Mouse (Mus musculus): ENCODE measurements at regions not wholly inside any gene's neighbourhood (a gene's known extent, or its start where the extent isn't known, plus 50 kb on each side); places are given as distances from the start of the nearest gene placed in this dataset.

DNA sequence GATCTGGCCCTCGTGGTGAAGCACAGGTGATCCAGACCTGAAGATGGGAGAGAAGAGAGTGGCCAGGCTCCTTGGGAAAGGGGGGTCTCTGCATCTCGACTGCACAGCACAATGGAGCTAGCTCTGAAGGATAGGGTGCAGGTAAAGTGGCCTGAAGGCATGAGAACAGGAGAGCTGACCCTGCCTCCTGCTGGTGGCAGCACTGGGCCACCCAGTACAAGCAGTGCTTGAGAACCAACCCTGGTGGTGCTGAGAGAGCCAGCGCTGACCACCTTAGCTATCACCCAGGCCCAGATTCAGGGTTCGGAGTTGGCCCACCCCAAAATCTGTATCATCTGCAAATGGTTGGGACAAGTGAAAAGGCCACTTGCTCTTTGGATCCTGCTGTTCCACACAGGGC lies 66.2 kb downstream of the A730009L09Rik start:
- no peak for DNase-seq

DNA sequence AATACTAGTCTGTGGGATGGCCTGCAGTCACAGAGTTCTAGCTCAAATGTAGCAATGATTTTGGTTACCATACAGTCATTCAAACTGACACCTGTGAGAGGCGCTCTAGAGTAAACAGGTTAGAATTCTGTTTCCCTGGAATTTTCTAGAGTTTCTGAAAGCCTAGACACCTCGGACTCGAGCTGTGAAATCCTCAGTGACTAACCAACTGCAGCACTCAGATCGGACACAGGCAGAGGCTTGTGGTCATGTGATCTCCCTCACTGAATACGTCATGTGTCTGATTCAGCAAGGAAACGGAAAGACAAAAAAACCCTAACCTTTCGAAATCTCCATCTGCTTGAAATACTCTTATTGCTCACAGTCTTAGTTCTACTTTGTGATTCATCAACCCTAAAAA lies 68.4 kb downstream of the A730009L09Rik start:
- DNase-seq, result no peak

DNA sequence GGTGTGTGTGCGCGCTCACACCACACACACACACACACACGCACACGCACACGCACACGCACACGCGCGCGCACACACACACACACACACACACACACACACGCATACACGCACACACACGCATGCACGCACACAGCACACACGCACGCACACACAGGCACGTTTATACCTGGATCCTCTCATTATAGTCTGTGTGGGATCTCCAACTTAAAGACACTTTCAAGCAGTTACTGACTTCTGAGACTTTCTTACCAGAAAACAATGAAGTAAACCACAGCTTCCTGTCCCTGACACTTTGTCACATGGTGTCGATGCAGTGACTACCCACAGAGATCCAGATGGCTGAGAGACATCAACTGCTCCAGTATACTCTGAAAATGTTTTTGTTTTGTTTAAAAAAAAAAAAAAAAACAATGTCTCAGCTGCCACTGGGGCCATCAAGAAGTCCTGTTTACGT lies 68.9 kb downstream of the A730009L09Rik start:
- DNase-seq, result no peak

DNA sequence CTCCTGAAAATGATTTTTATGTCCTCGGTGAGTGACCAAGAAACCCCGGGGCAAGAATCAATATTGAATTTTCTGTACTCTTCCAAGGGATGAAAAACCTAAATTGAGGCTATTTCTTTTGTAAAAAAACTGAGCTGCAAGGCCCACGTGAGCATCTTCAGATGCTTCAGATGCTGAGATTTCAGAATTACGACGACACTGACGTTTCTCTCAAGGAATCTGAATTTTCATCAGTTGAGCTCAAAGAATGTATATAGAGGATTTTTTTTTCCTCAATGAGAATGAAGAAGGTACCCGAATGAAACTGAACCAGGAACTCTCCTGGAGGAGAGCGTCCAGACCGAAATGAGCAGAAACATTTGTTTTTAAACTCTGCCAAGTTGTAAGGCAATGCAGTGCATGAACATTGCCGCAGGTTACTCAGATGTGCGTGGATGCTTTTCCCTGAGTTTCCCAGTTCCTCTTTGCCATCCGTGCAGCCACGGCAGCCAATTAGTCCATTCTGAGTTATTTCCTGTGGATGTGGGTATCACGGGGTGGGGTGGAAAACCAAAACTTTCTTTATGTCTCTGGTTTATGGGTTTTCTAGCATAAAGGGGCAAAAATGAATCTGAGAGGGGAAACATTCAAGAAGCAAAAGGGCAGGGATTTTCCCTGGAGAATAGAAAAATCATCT lies 69.9 kb downstream of the A730009L09Rik start:
- DNase-seq, result no peak

DNA sequence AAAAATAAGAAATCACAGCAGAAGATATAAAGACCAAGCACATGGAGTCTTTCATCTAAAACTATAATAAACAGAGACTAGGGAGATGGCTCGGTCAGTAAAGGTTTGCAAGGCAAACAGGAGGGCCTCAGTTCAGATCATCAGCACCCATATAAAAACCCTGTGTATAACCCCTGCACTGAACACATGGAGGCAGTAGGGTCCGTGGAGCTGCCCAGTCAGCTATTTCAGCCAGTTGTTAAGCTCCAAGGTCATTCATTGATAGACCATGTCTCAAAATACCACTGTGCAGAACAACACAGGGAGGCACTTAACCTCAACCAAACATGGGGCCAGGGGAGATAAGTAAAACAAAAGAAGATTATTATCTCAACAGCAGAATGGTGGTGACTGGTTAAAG lies 78.1 kb downstream of the A730009L09Rik start:
- DNase-seq, result no peak

DNA sequence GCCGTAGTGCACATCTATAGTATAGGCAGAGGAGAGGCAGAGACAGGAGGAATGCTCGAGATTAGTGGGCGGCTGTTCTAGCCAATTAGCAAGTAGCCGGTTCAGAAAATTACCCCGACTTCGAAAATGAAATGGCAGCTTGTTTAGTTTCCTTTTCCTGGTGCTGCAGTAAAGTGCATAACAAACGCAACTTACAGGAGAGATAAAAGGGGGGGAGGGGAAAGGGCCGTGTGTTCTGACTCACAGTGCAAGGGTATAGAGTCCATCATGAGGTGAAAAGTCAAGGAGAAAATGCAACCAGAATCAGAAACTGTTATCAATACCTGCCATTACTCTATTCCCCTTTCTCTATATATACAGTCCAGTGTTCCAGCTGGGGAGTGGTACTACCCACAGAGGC lies 88.0 kb downstream of the A730009L09Rik start:
- no peak for DNase-seq

DNA sequence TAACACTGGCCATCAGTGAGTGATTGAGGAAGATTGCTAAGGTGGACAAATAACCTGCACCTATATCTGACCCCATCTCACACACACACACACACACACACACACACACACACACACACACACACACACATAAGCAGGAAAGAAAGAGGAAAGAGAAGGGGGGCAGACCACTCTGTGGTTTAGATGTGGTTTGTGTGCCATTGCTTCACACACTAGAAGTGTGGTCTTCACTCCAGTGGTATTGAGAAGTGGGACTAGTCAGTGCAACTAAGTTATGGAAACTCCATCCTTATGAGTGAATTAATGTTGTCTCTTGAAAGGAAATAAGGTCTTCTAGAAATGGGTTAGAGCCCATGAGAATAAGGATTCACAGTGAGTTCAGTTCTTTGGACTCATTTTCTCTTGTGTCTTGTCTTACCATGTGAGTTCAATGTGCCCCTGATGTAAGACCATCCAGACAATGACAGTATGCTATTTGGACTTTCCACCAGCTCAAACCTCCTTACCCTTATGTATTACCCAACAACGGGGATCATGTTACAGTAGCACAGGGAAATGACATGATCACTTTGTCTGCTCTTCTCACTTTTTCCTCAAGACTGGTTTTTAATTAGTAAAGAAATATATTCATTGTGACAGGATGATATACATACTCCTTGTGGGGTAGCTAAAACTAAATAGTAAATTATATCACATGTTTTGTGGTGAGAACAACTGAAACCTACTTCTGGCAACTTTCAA lies 88.7 kb downstream of the A730009L09Rik start:
- no peak for DNase-seq

DNA sequence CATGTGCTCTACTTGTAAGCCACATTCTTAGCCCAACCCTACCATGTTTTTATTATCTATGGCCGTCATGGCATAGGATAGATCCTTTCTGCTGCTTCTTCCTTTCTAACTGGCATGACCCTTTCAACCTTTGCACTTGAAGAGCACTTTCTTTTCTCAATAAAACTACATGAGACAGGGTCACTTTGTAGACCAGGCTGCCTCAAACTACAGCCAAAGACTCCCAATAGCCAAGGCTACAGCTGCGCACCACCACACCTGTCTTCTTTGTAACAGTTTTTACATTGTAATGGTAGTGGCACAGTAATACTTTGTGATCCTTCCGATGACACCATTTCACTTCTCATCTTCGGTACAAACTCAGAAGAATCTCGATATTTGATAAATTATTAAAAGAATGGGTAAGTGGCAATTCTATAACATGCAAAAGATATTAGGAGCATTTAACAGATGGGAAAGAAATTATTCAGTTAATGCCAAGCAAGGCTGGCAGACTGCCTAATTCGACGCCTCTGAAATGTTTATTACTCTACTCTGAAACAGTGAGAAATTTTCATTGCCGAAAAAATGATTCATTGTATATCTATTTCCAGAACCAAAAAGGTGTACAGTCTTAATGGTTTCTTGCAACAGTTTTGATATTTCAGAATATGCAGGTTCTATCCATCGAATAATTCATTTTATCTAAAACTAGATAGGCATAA lies 89.5 kb downstream of the A730009L09Rik start:
- no peak for DNase-seq

DNA sequence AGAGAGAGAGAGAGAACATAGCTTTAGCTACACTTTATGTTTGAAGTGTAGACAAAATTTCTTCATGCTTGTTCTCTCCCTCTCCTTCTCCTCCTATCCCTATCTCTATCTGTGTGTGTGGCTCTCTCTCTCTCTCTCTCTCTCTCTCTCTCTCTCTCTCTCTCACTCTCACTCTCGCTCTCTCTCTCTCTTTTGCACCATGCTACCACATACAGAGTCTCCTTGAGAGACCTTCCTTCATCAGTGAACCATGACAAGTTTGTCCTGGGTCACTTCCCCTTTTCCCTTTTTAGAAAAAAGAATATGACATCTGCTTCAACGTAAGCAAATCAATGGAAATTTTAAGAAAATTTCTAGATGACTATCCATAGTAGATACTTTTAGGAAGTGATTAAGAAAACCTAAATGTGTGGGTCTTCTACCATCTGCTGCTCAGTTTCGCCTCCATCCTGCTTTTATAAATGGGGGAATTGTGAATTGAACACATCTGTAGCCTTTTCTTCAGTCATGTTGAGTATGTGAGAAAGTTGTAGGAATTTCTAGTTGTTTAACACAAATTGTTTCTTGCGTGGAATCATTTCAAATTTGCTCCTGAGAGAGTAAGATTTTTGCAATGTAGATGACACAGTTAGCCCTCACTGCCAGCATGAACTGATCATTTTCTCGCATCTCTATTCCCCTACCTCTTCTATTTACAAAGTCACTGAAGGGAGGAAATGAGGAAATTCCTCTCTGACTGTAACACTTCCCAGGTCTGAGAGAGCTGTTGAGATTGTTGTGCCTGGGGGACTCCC lies 91.3 kb downstream of the A730009L09Rik start:
- no peak for DNase-seq

DNA sequence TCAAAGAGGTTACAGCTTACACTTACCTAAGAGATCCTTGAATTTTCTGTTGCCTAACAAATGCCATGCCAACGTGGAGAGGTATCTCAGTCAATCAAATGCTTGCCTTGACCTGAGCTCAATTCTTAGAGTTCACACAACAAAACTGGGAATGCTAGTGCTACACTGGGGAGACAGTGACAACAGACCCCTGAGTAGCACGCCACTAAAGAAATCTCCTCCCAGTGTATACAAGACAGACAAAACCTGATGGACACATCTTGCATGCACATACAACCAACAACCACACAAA lies 91.8 kb downstream of the A730009L09Rik start:
- no peak for DNase-seq

DNA sequence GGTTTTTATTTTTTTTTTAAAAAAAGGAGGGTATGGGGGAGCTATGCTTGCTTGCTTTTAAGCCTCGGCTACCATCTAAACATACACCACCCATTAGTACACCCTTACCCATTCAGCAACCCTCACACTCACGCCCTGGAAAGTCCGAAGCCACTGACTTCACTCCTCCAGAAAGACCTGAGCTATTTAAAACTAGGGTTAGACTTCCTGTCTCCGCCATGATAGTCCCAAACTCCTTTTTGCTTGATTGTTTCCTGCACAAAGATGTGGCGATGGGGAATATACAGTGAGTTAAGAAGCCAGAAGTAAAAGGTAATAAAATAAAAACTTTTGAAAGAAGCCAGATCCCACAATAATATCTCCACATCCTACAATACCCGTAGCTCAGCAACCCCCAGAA lies 92.6 kb downstream of the A730009L09Rik start:
- no peak for DNase-seq

DNA sequence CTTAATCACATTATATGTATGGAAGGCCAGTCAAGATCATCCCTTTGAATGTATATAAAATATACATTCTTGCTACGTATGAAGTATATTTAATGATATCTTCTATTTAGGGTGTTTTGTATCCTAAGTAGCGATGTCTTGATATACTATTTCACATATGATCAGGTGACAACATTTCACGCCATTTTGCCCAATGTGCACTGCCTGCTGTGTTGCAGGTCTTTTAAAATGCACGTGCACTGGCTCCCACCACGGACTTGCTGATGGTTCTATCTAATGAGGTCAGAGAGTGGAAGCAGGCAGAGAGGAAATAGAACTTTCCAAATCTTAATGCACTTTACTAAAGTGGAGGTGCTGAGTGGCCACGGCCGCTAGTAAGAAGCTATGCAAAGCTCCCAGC lies 100.8 kb downstream of the A730009L09Rik start:
- DNase-seq, result no peak

DNA sequence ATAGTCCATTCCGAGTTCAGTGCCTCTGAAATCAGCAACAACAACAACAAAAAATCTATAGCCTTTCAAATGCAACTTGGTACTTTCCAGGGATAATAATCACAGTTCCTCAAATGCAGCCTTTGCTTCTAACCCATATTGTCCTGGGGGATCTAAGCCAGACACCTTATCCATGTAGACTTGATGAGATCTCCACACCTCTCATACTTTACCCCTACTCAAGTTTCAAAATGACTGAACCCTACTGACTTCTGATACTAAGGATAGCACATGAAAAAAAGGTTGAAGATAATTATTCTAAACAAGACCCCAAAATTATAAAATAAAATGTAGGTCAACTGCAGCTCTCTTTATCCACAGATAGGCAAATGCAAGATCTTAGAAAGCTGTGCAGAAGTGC lies 101.2 kb downstream of the A730009L09Rik start:
- DNase-seq, result no peak

DNA sequence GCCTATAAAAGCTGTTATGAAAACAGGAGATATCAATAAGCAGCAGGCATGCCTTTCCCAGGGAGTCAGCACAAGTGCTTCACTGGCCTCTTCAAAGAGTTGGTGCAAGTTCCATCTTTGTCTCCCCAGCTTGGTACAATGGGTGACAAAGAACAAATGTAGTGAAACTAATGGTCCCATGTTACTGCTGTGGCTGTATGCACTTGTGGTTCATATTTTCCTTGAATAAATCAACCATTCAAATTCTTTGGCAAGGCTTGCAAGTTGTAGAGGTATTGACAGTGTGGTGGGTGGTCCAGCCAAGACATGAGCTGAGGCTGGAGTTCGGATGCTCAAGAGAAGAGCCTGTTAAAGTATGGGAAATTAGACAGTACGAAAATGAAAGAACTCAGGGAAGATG lies 103.5 kb downstream of the A730009L09Rik start:
- DNase-seq, result no peak

DNA sequence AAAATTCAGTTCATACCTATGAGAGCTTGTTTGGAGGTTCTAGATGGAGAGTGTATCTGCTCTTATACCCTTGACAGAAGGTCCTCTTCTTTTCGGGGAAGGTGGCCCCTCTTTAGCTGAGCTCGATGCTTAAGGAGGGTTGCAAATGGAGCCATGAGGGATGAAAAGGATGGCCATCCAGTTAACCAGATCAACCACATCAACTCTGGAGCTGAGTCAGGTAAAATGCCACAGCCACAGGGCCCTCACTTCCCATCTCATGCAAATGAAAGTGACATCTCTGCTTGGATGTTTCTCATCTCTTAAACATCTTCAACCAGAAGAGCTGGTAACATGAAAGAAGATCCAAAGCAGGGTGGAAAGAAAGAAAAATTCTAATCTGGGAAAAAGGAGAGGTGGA lies 105.0 kb downstream of the A730009L09Rik start:
- no peak for DNase-seq

DNA sequence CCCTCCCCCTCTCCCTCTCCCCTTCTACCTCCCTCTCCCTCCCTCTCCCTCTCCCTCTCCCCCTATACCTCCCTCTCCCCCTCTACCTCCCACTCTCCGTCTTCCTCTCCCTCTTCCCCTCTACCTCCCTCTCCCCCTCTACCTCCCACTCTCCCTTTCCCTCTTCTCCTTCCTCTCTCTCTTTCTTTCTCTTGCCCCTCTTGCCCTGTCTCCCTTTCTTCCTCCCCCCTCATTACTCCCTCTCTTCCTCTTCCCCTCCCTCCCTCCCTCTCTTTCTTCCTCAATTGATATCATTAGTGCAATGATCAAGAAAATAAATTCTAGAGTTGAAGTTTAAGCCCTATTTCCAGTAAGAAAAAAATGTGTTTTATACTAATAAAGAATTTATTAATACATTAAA lies 105.9 kb downstream of the A730009L09Rik start:
- no peak for DNase-seq

DNA sequence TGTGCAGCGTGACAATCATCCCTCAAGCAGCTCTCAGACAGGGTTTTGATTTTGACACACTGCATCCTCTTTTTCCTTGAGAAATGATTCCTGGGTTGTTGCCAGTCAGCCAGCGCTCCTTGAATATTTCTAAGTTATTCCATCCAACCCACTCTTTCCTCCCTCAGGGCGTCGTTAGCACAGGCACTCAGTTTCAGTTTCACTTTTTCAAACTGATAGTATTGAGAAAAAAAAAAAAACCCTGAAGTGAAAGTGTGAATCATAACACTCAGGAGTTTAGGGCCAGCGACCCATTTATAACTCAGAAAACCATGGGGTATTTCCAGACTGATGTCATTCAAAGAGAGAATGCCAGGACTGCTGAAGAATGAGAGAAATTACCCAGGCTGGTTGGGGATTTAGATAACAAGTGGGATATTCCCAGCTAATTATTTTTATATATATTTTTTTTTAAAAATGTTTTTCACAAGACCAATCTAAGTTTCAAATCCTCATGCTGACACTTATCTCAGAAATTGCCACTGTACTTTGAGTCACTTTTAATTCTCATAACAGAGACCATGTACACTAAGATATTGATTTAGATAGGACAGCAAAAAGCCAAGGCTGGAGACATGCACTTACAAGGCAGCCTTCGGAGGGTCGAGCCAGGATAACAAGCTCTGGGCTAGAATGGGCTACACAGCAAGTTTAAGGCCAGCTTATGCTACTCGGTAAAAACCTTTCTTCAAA lies 106.5 kb downstream of the A730009L09Rik start:
- peak; percentile 2 for DNase-seq

DNA sequence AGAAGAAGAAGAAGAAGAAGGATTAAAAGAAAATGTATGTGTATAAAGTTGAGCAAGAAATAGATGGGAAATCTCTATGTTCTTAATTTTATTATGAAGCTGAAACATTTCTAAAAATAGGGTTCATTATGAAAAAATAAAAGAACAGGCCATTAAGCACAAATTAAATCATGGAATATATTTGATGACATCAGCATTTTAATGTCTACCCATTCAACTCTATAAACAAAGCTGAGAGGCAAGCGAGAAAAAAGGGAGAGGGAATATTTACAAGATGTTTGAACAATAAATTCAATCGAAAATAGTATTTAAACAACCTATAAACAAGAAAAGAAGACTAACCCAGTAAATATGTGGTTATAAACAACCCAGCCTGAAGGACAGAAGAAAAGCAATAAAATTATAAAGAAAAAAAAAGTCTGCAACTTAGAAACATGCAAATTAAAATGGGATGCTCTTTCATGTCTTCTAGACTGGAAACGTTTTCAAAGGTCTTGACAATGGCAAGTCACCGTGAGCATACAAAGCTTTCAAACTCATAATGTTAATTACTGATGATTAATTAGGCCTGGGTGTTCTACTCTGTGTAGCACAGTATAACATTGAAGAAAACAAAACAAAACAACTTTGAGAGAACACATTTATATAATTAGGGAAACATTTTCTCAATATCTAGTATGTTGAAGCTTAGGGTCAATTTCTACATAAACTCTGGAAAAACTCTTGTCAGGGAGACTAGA lies 108.6 kb downstream of the A730009L09Rik start:
- DNase-seq, result no peak

DNA sequence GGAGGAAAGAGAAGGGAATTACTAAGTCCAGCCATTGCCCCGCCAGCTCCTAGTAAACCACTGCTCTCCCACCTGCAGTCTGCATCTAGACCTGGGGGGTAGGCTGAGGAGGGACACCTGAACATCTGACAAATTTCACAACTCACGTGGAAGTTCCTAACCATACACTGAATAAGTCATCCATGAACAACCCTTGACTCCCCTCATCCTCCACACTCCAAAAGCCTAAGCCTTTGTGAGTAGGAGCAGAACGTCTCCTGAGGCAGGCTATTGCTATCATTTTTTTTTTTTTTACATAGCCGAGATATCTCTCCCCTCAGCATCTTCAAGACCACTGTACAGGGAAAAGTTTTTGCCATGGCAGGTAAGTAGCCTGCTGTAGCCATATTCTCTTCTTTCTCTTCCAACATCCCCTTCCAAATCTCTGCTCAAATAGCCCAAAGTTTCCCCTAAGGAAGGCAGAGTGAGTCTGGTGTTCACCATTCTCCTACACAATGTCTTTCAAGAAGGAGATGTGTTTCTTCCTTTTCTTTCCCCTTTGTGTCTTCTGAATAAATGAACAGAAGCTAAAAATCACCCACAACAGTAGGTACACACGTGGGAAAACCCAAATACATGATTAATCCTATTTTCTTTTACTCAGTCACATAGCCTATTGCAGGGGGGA lies 109.7 kb downstream of the A730009L09Rik start:
- DNase-seq, result no peak

DNA sequence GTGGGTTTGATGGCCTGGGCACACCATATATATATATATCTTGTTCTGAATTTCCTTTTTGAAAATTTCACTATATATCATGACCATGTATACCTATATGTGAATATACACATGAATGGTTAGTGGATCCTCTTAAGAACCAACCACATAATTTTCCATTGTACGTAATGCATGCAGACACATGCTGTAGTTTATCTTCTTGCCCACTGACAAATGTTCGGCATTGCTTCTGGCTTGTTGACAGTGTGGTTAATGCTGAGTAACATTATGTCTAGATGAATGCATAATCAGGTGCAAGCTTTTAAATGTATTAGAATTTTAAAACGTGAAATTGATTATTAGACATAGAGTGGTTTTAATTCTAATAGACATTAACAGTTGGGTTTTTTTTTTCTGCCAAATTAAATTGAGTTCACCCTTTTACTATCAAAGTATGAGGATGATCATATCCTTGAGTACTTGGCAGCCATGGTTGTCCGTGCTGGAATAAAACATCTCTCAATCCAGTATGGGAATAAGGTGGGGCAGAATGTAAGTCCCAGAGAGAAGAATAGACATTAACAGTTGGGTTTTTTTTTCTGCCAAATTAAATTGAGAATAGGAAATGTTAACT lies 110.3 kb downstream of the A730009L09Rik start:
- DNase-seq, result no peak

DNA sequence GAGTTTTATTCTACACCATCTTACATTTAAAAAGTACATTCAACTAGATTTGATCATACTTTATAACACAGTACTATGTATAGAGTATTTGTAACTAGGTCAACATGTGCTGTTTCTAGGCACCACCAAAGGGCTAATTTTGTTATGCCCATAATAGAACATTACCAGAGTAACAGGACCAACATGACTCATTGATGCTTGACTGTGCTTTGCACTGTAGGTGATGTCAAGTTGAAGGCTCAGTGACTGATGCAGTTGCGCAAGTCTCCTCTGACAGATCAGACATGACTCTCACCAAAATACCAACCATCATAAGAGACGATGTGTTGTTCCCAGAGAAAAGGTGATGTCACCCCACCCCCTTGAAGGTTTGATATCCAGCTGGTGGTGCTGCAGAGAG lies 108.5 kb downstream of the Mrpl39 start:
- no peak for DNase-seq

All from adrenal gland, adult 8-10 months (tissue).